In genomic region chr11:50713610-50714202, GRCm38 (mm10) we compare ENCODE assay signal across 9 mouse cellular contexts.
A peak's percentile ranks its signal among the peaks of the same experiment; 100 is the strongest.
DNase-seq lines count a peak whose midpoint lies in the region; ATAC-seq and TF ChIP-seq lines count a peak whose summit lies in the region.
"Had no signal": no experiment of that assay in that cellular context is flagged by ENCODE, and none has a peak within 500 bp of the region (broad histone marks: within the 10 kb centered on the region; RNA-seq: fewer than 3 reads in every experiment).

No protein-coding gene starts in this region.

- H3K27ac ChIP-seq in midbrain, embryonic 15.5 days, result no peak overlapping the region
- no peak overlapping the region for H3K27ac ChIP-seq in midbrain, postnatal 0 days (ENCODE audit: low read depth, low read length)
- H3K27ac ChIP-seq in testis, adult 2 months (ENCODE audit: control insufficient read depth, insufficient read depth, low read depth, low read length), result no peak overlapping the region

- 43% methylated on average over 21 of the region's 21 CpGs for WGBS in midbrain, embryonic 15.5 days
- 42% methylated on average over 21 of the region's 21 CpGs for WGBS in midbrain, postnatal 0 days

- H3K27me3 ChIP-seq in midbrain, embryonic 15.5 days (replicated peaks), result no peaks in the 10 kb centered on the region
- no peaks in the 10 kb centered on the region for H3K27me3 ChIP-seq in midbrain, postnatal 0 days (ENCODE audit: insufficient read depth, low read length)
- no peaks in the 10 kb centered on the region for H3K27me3 ChIP-seq in testis, adult 2 months (ENCODE audit: control insufficient read depth, insufficient read depth, low read length)

- no peak overlapping the region for H3K9ac ChIP-seq in midbrain, embryonic 15.5 days
- H3K9ac ChIP-seq in midbrain, postnatal 0 days (replicated peaks; ENCODE audit: low read length, poor library complexity, severe bottlenecking), result no peak overlapping the region

- H3K4me3 ChIP-seq in midbrain, embryonic 15.5 days, result no peak overlapping the region
- no peak overlapping the region for H3K4me3 ChIP-seq in midbrain, postnatal 0 days (ENCODE audit: low read depth, low read length)
- peak overlapping the region; percentile 2; the same call in 1 of the 2 replicates for H3K4me3 ChIP-seq in testis, adult 2 months (ENCODE audit: control insufficient read depth, low read depth, low read length)
- H3K4me3 ChIP-seq: megakaryocyte, embryonic 14.5 days had no signal

- TF ChIP-seq POLR2A in testis, adult 2 months (IDR thresholded peaks at IDR 0.05; ENCODE audit: control insufficient read depth, low read depth, low read length), result no peak

- H3K36me3 ChIP-seq in midbrain, embryonic 15.5 days (replicated peaks), result no peaks in the 10 kb centered on the region
- no peaks in the 10 kb centered on the region for H3K36me3 ChIP-seq in midbrain, postnatal 0 days (ENCODE audit: insufficient read depth, low read length)
- H3K36me3 ChIP-seq in testis, adult 2 months (ENCODE audit: control insufficient read depth, insufficient read depth, low read length), result no peaks in the 10 kb centered on the region

- H3K9me3 ChIP-seq in midbrain, embryonic 15.5 days, result no peaks in the 10 kb centered on the region
- no peaks in the 10 kb centered on the region for H3K9me3 ChIP-seq in midbrain, postnatal 0 days (ENCODE audit: low read length)
- H3K9me3 ChIP-seq: megakaryocyte, embryonic 14.5 days had no signal

- no peak overlapping the region for H3K4me2 ChIP-seq in midbrain, embryonic 15.5 days
- H3K4me2 ChIP-seq in midbrain, postnatal 0 days (ENCODE audit: low read depth, low read length, poor library complexity, severe bottlenecking), result no peak overlapping the region

- TF ChIP-seq CTCF in midbrain, postnatal 0 days (IDR thresholded peaks at IDR 0.05), result no peak
- TF ChIP-seq CTCF in testis, adult 2 months (IDR thresholded peaks at IDR 0.05; ENCODE audit: control insufficient read depth, insufficient read depth, insufficient replicate concordance, low read depth, low read length), result no peak

- H3K4me1 ChIP-seq in midbrain, embryonic 15.5 days, result no peaks in the 10 kb centered on the region
- H3K4me1 ChIP-seq in midbrain, postnatal 0 days (ENCODE audit: insufficient read depth, low read length), result no peaks in the 10 kb centered on the region; the same call in 1 of the 2 replicates
- H3K4me1 ChIP-seq in testis, adult 2 months (ENCODE audit: control insufficient read depth, insufficient read depth, low read length), result peaks cover 4% of the 10 kb centered on the region
- H3K4me1 ChIP-seq: megakaryocyte, embryonic 14.5 days had no signal

- peak; percentile 52; the same call in 1 of the 2 replicates for ATAC-seq in midbrain, embryonic 15.5 days (replicated peaks)
- ATAC-seq in midbrain, postnatal 0 days (ENCODE audit: low FRiP score), result no peak

- DNase-seq in adrenal gland, postnatal 14 days, result peak; percentile 20
- DNase-seq in adrenal gland, adult 18-20 months (ENCODE audit: low spot score in 2 of 2), result no peak
- no peak for DNase-seq in midbrain, postnatal 0 days (ENCODE audit: low spot score)
- DNase-seq in kidney, postnatal 10 days, result peak; percentile 49
- DNase-seq in layer of hippocampus, postnatal 10 days (ENCODE audit: low spot score in 2 of 2), result no peak
- DNase-seq in left cerebral cortex, adult 8-10 months (ENCODE audit: low spot score in 2 of 2), result no peak

Comparison
In these comparisons a context has a peak if more than half of its experiments do, and no peak if none do; other contexts are left out.
1. DNase-seq: peak in adrenal gland, postnatal 14 days (single experiment) and kidney, postnatal 10 days (single experiment); none in adrenal gland, adult 18-20 months (0 of 2), midbrain, postnatal 0 days (single experiment), layer of hippocampus, postnatal 10 days (0 of 2) and left cerebral cortex, adult 8-10 months (0 of 2).